Mouse (Mus musculus) ES-Bruce4 (cell line): Measurements from ENCODE around the gene Klhl7.

ENCODE experiments used
- CTCF ChIP-seq: IDR thresholded peaks from one replicate; pipeline ENCODE4 v1.8.1; 2011; ENCODE audit warnings: low read depth, low read length
- POLR2A ChIP-seq: IDR thresholded peaks from one replicate; pipeline ENCODE4 v1.8.1; 2011; ENCODE audit warnings: low read length; ENCODE audit not compliant: insufficient read depth

DNA sequence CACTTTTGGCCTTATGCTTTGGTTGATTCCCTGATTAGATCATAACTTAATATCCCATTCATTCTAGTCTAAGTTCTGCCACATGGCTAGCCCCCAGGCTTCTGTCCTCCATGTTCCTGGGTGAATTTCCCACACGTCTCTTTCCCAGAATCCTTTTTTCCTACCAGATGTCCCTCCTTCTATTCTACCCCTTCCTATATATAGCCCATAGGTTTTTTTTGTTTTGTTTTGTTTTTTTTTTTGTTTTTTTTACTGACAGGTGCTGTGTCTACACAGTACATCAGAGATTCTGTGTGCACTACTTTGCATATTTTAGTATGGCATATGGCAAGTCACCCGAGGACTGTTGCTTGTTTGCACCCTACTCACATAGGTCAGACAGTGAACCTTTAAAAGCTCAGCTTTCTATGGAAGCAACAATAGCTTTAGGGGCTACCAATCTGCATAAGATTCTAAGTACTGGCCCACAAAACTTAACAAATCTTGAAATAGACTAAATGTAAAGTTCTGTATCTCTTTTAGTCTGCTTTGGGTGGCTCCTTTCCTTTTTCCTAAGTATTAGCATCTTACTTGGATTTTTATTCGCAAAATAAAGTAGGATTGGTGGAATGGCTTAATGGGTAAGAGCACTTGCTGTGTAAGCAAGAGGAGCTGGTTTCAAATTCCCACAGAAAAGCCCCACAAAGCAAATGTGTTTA lies 24.3 kb downstream of the Klhl7 start:
- TF ChIP-seq CTCF (no peak), POLR2A (no peak)
